Mouse (Mus musculus) forebrain, embryonic 10.5 days (tissue): ENCODE results near the gene Art4. TPM values are rescaled to one million over a fixed set of nuclear protein-coding genes. Genes with fewer than 3 reads are reported as not detected.

ENCODE experiments used
- DNase-seq: peaks from one replicate; pipeline ENCODE4 v3.0.0-alpha.2; 2017; ENCODE audit warnings: low spot score; ENCODE audit errors: extremely low spot score
- H3K27ac ChIP-seq: fragments of 300-500 bp; sonication (generic); 2 replicates; pipeline ENCODE4 v1.5.1; 2016; ENCODE audit warnings: mild to moderate bottlenecking
- H3K27me3 ChIP-seq: fragments of 300-500 bp; sonication (generic); 2 replicates; pipeline ENCODE4 v1.6.1; 2016; ENCODE audit warnings: mild to moderate bottlenecking; ENCODE audit not compliant: poor library complexity, severe bottlenecking
- H3K36me3 ChIP-seq: fragments of 300-500 bp; sonication (generic); replicated peaks from 2 replicates; pipeline ENCODE4 v1.6.1; 2016; ENCODE audit warnings: mild to moderate bottlenecking, moderate library complexity
- H3K4me1 ChIP-seq: fragments of 300-500 bp; sonication (generic); 2 replicates; pipeline ENCODE4 v1.6.1; 2016
- H3K4me3 ChIP-seq: fragments of 300-500 bp; sonication (generic); 2 replicates; pipeline ENCODE4 v1.5.1; 2016; ENCODE audit warnings: mild to moderate bottlenecking, moderate library complexity
- H3K9me3 ChIP-seq: fragments of 300-500 bp; sonication (generic); 2 replicates; pipeline ENCODE4 v1.6.1; 2016; ENCODE audit warnings: mild to moderate bottlenecking, moderate library complexity
- WGBS: fragments of 180-500 bp; shearing (Covaris S2); methylation state at CpG from one replicate; pipeline ENCODE4 v1.1.7; 2016; 5-methylcytosine and 5-hydroxymethylcytosine counted together
- microRNA-seq: library from miRNA; unstranded; fragments of <30 nt; microRNA quantifications from one replicate; pipeline ENCODE4, GENCODE M21; 2017
- polyA plus RNA-seq: library from polyadenylated mRNA; unstranded; fragments of >200 nt; fragmentation: Nextera tagmentation; extraction: Ambion mirVana; gene quantifications from 2 replicates; pipeline ENCODE4 v1.2.1, GENCODE M21; 2016

The Art4 gene
- polyA plus RNA-seq, 1 experiment from 2014 or later, result 1.5 TPM

- Histone ChIP-seq H3K9me3 (no peaks in the 10 kb centered on the region), H3K27me3 (no peaks in the 10 kb centered on the region), H3K4me3 (no peak overlapping the region), H3K4me1 (peaks cover 16% of the 10 kb centered on the region), H3K36me3 (no peaks in the 10 kb centered on the region), H3K27ac (no peak overlapping the region)
- WGBS, result 92% methylated on average over 6 of the region's 6 CpGs
- no peak for DNase-seq
Measured at GRCm38 (mm10) chr6:136801274-136801673, 56.3 kb downstream of the Art4 start.

GRCm38 (mm10) chr6:136800710-136801109 lies 56.8 kb downstream of the Art4 start:
- no peaks in the 10 kb centered on the region for H3K9me3 ChIP-seq
- peaks cover 16% of the 10 kb centered on the region for H3K4me1 ChIP-seq
- H3K4me3 ChIP-seq, result no peak overlapping the region
- 90% methylated on average over 8 of the region's 8 CpGs for WGBS
- DNase-seq, result no peak
- peaks cover 4% of the 10 kb centered on the region; the same call in 1 of the 2 replicates for H3K27me3 ChIP-seq
- H3K36me3 ChIP-seq, result no peaks in the 10 kb centered on the region
- H3K27ac ChIP-seq, result no peak overlapping the region

Small RNA genes lying within 50 kb of the gene (microRNA-seq; reads per million reads assigned to microRNA genes)
- gene Gm44364, result not detected

Other genes starting within 250 kb of the Art4 start
- 1.0 and 1.1 TPM in 2 replicates for gene Plbd1, start 195.8 kb downstream of the Art4 start, polyA plus RNA-seq
- gene Gucy2c, start 76.0 kb downstream of the Art4 start, polyA plus RNA-seq, result not detected in 2 replicates
- gene Hist4h4, start 53.3 kb downstream of the Art4 start, polyA plus RNA-seq, result 0.38 and 0.49 TPM in 2 replicates
- 101 and 103 TPM in 2 replicates for gene H2afj, start 49.5 kb downstream of the Art4 start, polyA plus RNA-seq
- 1.7 and 1.9 TPM in 2 replicates for gene BC049715, start 30.1 kb downstream of the Art4 start, polyA plus RNA-seq
- 166 and 170 TPM in 2 replicates for gene Wbp11, start 29.5 kb downstream of the Art4 start, polyA plus RNA-seq
- not detected in 2 replicates for gene Smco3, start 22.3 kb downstream of the Art4 start, polyA plus RNA-seq
- 0.50 and 0.91 TPM in 2 replicates for gene Mgp, start 18.1 kb upstream of the Art4 start, polyA plus RNA-seq
- not detected in 2 replicates for gene Erp27, start 64.4 kb upstream of the Art4 start, polyA plus RNA-seq
- not detected in 2 replicates for gene Pde6h, start 66.1 kb upstream of the Art4 start, polyA plus RNA-seq
- 22.0 and 25.3 TPM in 2 replicates for gene Arhgdib, start 84.2 kb upstream of the Art4 start, polyA plus RNA-seq